Mouse (Mus musculus): ENCODE measurements around the gene Slc17a5. TPM values are rescaled to one million over a fixed set of nuclear protein-coding genes. Genes with fewer than 3 reads are reported as not detected.

Slc17a5 gene
- total RNA-seq (2014; rRNA removed) (16.4 and 17.0 TPM in 2 replicates), polyA plus RNA-seq (2012; rRNA removed) (10.9 and 12.1 TPM in 2 replicates)

GRCm38 (mm10) chr9:78587914-78588313 is at the start of gene Slc17a5:
TSS of gene Slc17a5 (minus strand) at chr9:78588041.
- H3K79me2 ChIP-seq (ENCODE audit: control insufficient read depth, insufficient read depth, low read length), result peaks cover 3% of the 10 kb centered on the region; the same call in 1 of the 2 replicates
- no peaks in the 10 kb centered on the region for H3K4me1 ChIP-seq (ENCODE audit: control insufficient read depth, insufficient read depth, low read length)
- H3K36me3 ChIP-seq (ENCODE audit: control insufficient read depth, insufficient read depth, low read length), result no peaks in the 10 kb centered on the region
- TF ChIP-seq CTCF (IDR thresholded peaks at IDR 0.05; ENCODE audit: low read depth, low read length) (no peak), POLR2A (IDR thresholded peaks at IDR 0.05; ENCODE audit: extremely low read depth, insufficient read depth, low read length) (peak; percentile 81; the same call in 1 of the 2 replicates)
- H3K27ac ChIP-seq (replicated peaks; ENCODE audit: insufficient read depth, low read depth, low read length), result peak within 1 kb of the TSS; percentile 68
- peak within 1 kb of the TSS; percentile 83 for H3K9ac ChIP-seq (ENCODE audit: low read depth, low read length)
- no peaks in the 10 kb centered on the region for H3K27me3 ChIP-seq (ENCODE audit: control insufficient read depth, insufficient read depth, low read length)
- peak within 1 kb of the TSS; percentile 83 for H3K4me3 ChIP-seq (ENCODE audit: insufficient read depth, low read depth, low read length)
- WGBS, result under 1% methylated on average over 27 of the region's 27 CpGs
- peak; percentile 85 for DNase-seq (ENCODE audit: extremely low read depth, low read depth, low spot score)

GRCm38 (mm10) chr9:78633976-78634375 is 46.1 kb upstream of the Slc17a5 start:
- Histone ChIP-seq H3K27ac (replicated peaks; ENCODE audit: insufficient read depth, low read depth, low read length) (no peak overlapping the region), H3K9ac (ENCODE audit: low read depth, low read length) (no peak overlapping the region), H3K4me3 (ENCODE audit: insufficient read depth, low read depth, low read length) (no peak overlapping the region), H3K4me1 (ENCODE audit: control insufficient read depth, insufficient read depth, low read length) (no peaks in the 10 kb centered on the region), H3K27me3 (ENCODE audit: control insufficient read depth, insufficient read depth, low read length) (no peaks in the 10 kb centered on the region), H3K79me2 (ENCODE audit: control insufficient read depth, insufficient read depth, low read length) (no peaks in the 10 kb centered on the region), H3K36me3 (ENCODE audit: control insufficient read depth, insufficient read depth, low read length) (no peaks in the 10 kb centered on the region)
- no peak for TF ChIP-seq POLR2A (IDR thresholded peaks at IDR 0.05; ENCODE audit: extremely low read depth, insufficient read depth, low read length)
- TF ChIP-seq CTCF (IDR thresholded peaks at IDR 0.05; ENCODE audit: low read depth, low read length), result no peak
- no peak for DNase-seq (ENCODE audit: extremely low read depth, low read depth, low spot score)
- WGBS, result 91% methylated on average over 3 of the region's 3 CpGs

- 58% methylated on average over 6 of the region's 6 CpGs for WGBS
- TF ChIP-seq CTCF (IDR thresholded peaks at IDR 0.05; ENCODE audit: low read depth, low read length) (no peak), POLR2A (IDR thresholded peaks at IDR 0.05; ENCODE audit: extremely low read depth, insufficient read depth, low read length) (no peak)
- no peak overlapping the region for H3K4me3 ChIP-seq (ENCODE audit: insufficient read depth, low read depth, low read length)
- no peaks in the 10 kb centered on the region for H3K36me3 ChIP-seq (ENCODE audit: control insufficient read depth, insufficient read depth, low read length)
- no peaks in the 10 kb centered on the region for H3K79me2 ChIP-seq (ENCODE audit: control insufficient read depth, insufficient read depth, low read length)
- H3K27ac ChIP-seq (replicated peaks; ENCODE audit: insufficient read depth, low read depth, low read length), result no peak overlapping the region
- no peaks in the 10 kb centered on the region for H3K4me1 ChIP-seq (ENCODE audit: control insufficient read depth, insufficient read depth, low read length)
- H3K27me3 ChIP-seq (ENCODE audit: control insufficient read depth, insufficient read depth, low read length), result no peaks in the 10 kb centered on the region
- no peak overlapping the region for H3K9ac ChIP-seq (ENCODE audit: low read depth, low read length)
- no peak for DNase-seq (ENCODE audit: extremely low read depth, low read depth, low spot score)
Observed at GRCm38 (mm10) chr9:78631755-78632434, 44.1 kb upstream of the Slc17a5 start.

DNA sequence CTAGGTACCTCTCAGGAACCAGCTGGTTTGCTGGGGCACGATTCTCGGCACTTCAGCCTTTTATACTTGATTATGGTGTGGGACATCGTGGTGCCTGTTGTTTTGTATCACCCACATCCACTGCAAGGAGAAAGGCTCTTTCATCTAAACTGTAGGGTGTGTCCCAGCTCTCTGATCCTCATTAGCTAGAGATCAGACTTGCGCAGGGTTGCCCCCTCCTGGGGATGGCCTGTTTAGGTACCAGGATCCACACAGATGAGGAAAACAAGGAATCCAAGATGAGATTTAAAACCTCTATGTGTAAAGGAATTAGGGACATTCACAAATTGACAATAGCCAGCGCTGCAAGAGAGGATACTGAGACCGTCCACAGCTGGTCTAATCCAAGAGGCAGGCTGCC is 42.1 kb upstream of the Slc17a5 start:
- Histone ChIP-seq H3K9ac (ENCODE audit: low read depth, low read length) (no peak overlapping the region), H3K27me3 (ENCODE audit: control insufficient read depth, insufficient read depth, low read length) (no peaks in the 10 kb centered on the region), H3K4me3 (ENCODE audit: insufficient read depth, low read depth, low read length) (no peak overlapping the region), H3K36me3 (ENCODE audit: control insufficient read depth, insufficient read depth, low read length) (no peaks in the 10 kb centered on the region), H3K79me2 (ENCODE audit: control insufficient read depth, insufficient read depth, low read length) (no peaks in the 10 kb centered on the region), H3K27ac (replicated peaks; ENCODE audit: insufficient read depth, low read depth, low read length) (no peak overlapping the region), H3K4me1 (ENCODE audit: control insufficient read depth, insufficient read depth, low read length) (no peaks in the 10 kb centered on the region)
- DNase-seq (ENCODE audit: extremely low read depth, low read depth, low spot score), result no peak
- 54% methylated on average over 6 of the region's 6 CpGs for WGBS
- TF ChIP-seq POLR2A (IDR thresholded peaks at IDR 0.05; ENCODE audit: extremely low read depth, insufficient read depth, low read length) (no peak), CTCF (IDR thresholded peaks at IDR 0.05; ENCODE audit: low read depth, low read length) (no peak)

GRCm38 (mm10) chr9:78623301-78623747 is 35.5 kb upstream of the Slc17a5 start:
- DNase-seq (ENCODE audit: extremely low read depth, low read depth, low spot score), result no peak
- WGBS, result 68% methylated on average over 10 of the region's 10 CpGs

DNA sequence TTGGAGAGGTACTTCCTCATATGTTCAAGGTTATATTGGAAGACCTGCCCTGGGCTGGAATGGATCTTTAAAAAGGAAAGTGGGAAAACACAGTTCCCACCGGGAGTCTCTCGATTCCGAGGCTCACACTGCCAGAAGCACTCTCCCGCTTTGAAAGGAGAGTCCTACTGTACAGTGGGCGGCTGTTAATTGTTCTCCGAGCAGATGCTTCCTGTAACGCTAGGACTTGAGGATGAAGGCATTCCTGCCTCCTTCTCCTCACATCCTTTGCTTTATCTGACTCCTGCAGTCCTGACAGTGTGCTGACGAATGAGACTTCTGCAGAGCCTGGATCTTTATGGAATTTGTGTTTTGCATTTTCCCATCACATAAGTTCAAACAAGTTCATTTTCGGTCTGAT is 31.4 kb upstream of the Slc17a5 start:
- H3K79me2 ChIP-seq (ENCODE audit: control insufficient read depth, insufficient read depth, low read length), result no peaks in the 10 kb centered on the region
- H3K4me3 ChIP-seq (ENCODE audit: insufficient read depth, low read depth, low read length), result no peak overlapping the region
- no peak for DNase-seq (ENCODE audit: extremely low read depth, low read depth, low spot score)
- H3K9ac ChIP-seq (ENCODE audit: low read depth, low read length), result no peak overlapping the region
- no peaks in the 10 kb centered on the region for H3K4me1 ChIP-seq (ENCODE audit: control insufficient read depth, insufficient read depth, low read length)
- no peak overlapping the region for H3K27ac ChIP-seq (replicated peaks; ENCODE audit: insufficient read depth, low read depth, low read length)
- 74% methylated on average over 9 of the region's 9 CpGs for WGBS
- no peaks in the 10 kb centered on the region for H3K36me3 ChIP-seq (ENCODE audit: control insufficient read depth, insufficient read depth, low read length)
- H3K27me3 ChIP-seq (ENCODE audit: control insufficient read depth, insufficient read depth, low read length), result peaks cover 12% of the 10 kb centered on the region
- TF ChIP-seq POLR2A (IDR thresholded peaks at IDR 0.05; ENCODE audit: extremely low read depth, insufficient read depth, low read length), result no peak
- TF ChIP-seq CTCF (IDR thresholded peaks at IDR 0.05; ENCODE audit: low read depth, low read length), result no peak

More at GRCm38 (mm10) chr9:78623301-78623747, 35.5 kb upstream of the Slc17a5 start:
- no peak overlapping the region for H3K27ac ChIP-seq (replicated peaks; ENCODE audit: insufficient read depth, low read depth, low read length)
- H3K36me3 ChIP-seq (ENCODE audit: control insufficient read depth, insufficient read depth, low read length), result no peaks in the 10 kb centered on the region
- no peak for TF ChIP-seq POLR2A (IDR thresholded peaks at IDR 0.05; ENCODE audit: extremely low read depth, insufficient read depth, low read length)
- TF ChIP-seq CTCF (IDR thresholded peaks at IDR 0.05; ENCODE audit: low read depth, low read length), result no peak
- H3K27me3 ChIP-seq (ENCODE audit: control insufficient read depth, insufficient read depth, low read length), result no peaks in the 10 kb centered on the region
- H3K4me3 ChIP-seq (ENCODE audit: insufficient read depth, low read depth, low read length), result no peak overlapping the region
- H3K4me1 ChIP-seq (ENCODE audit: control insufficient read depth, insufficient read depth, low read length), result no peaks in the 10 kb centered on the region
- H3K9ac ChIP-seq (ENCODE audit: low read depth, low read length), result no peak overlapping the region
- H3K79me2 ChIP-seq (ENCODE audit: control insufficient read depth, insufficient read depth, low read length), result no peaks in the 10 kb centered on the region
